Mouse (Mus musculus) kidney, adult 2 months (tissue): ENCODE data around the gene Ccdc47.

Experiments
- CTCF ChIP-seq: fragments of 200-500 bp; conservative IDR thresholded peaks from 2 replicates; pipeline ENCODE4 v1.5.1; 2011; ENCODE audit warnings: low read depth, mild to moderate bottlenecking, control low read depth, low read length, moderate library complexity, mixed read lengths; ENCODE audit not compliant: insufficient read depth, insufficient read length
- POLR2A ChIP-seq: fragments of 200-500 bp; IDR thresholded peaks from one replicate; pipeline ENCODE4 v1.6.1; 2011; ENCODE audit warnings: low read depth, low read length, control low read depth

DNA sequence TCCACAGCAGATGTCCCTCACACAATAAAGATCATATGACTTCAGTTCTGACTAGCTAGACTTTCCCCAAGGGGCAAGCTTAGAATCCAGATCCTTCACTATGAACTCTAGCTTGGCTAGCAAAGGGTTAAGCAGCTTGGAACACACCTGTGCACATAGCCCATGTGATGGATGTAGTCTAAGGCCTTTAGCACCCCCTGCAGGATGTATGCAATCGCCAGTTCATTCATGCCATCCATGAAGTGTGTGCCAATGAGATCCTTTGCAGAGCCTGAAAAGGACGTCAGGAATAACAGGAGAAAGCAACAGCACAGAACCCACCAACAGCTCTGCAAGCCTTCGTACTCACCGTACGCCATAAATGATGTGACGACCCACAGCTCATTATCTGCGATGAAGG, 45.3 kb downstream of the Ccdc47 start:
- peak; percentile 54 for TF ChIP-seq CTCF
- no peak for TF ChIP-seq POLR2A
